Mouse (Mus musculus): ENCODE results near the gene Zfp52. TPM values are rescaled to one million over a fixed set of nuclear protein-coding genes. Genes with fewer than 3 reads are reported as not detected.

Zfp52 gene
- polyA plus RNA-seq, 1 experiment = 3.3 TPM

GRCm38 (mm10) chr17:21515403-21516105, 19.8 kb upstream of the Zfp52 start:
- Histone ChIP-seq H3K27ac (ENCODE audit: control insufficient read depth, insufficient read depth, low read depth, low read length, poor library complexity) (no peak overlapping the region), H3K4me1 (ENCODE audit: control insufficient read depth, insufficient read depth, low read length) (no peaks in the 10 kb centered on the region), H3K4me3 (replicated peaks; ENCODE audit: control insufficient read depth, low read depth, low read length) (no peak overlapping the region)
- no peak for TF ChIP-seq POLR2A (IDR thresholded peaks at IDR 0.05; ENCODE audit: borderline replicate concordance, control insufficient read depth, low read depth, low read length)
- TF ChIP-seq CTCF (IDR thresholded peaks at IDR 0.05; ENCODE audit: control insufficient read depth, insufficient read depth, low read length) = no peak
- WGBS = under 1% methylated on average over 8 of the region's 8 CpGs

- peak; percentile 54; the same call in 1 of the 2 replicates for TF ChIP-seq POLR2A (IDR thresholded peaks at IDR 0.05; ENCODE audit: borderline replicate concordance, control insufficient read depth, low read depth, low read length)
- no peak for TF ChIP-seq CTCF (IDR thresholded peaks at IDR 0.05; ENCODE audit: control insufficient read depth, insufficient read depth, low read length)
- Histone ChIP-seq H3K27ac (ENCODE audit: control insufficient read depth, insufficient read depth, low read depth, low read length, poor library complexity) (peak overlapping the region; percentile 64), H3K4me3 (replicated peaks; ENCODE audit: control insufficient read depth, low read depth, low read length) (peak overlapping the region; percentile 86), H3K4me1 (ENCODE audit: control insufficient read depth, insufficient read depth, low read length) (no peaks in the 10 kb centered on the region)
- under 1% methylated on average over 37 of the region's 37 CpGs for WGBS
Observed at GRCm38 (mm10) chr17:21516201-21517129, 18.9 kb upstream of the Zfp52 start.

- no peak overlapping the region for H3K27ac ChIP-seq (ENCODE audit: control insufficient read depth, insufficient read depth, low read depth, low read length, poor library complexity)
- no peak overlapping the region for H3K4me3 ChIP-seq (replicated peaks; ENCODE audit: control insufficient read depth, low read depth, low read length)
- no peak for TF ChIP-seq POLR2A (IDR thresholded peaks at IDR 0.05; ENCODE audit: borderline replicate concordance, control insufficient read depth, low read depth, low read length)
- TF ChIP-seq CTCF (IDR thresholded peaks at IDR 0.05; ENCODE audit: control insufficient read depth, insufficient read depth, low read length) = no peak
- H3K4me1 ChIP-seq (ENCODE audit: control insufficient read depth, insufficient read depth, low read length) = no peaks in the 10 kb centered on the region
- 17% methylated on average over 4 of the region's 4 CpGs for WGBS
Observed at GRCm38 (mm10) chr17:21517130-21517671, 18.1 kb upstream of the Zfp52 start.

- no peak overlapping the region for H3K27ac ChIP-seq (ENCODE audit: control insufficient read depth, insufficient read depth, low read depth, low read length, poor library complexity)
- TF ChIP-seq CTCF (IDR thresholded peaks at IDR 0.05; ENCODE audit: control insufficient read depth, insufficient read depth, low read length) = no peak
- TF ChIP-seq POLR2A (IDR thresholded peaks at IDR 0.05; ENCODE audit: borderline replicate concordance, control insufficient read depth, low read depth, low read length) = no peak
- no peak overlapping the region for H3K4me3 ChIP-seq (replicated peaks; ENCODE audit: control insufficient read depth, low read depth, low read length)
- no peaks in the 10 kb centered on the region for H3K4me1 ChIP-seq (ENCODE audit: control insufficient read depth, insufficient read depth, low read length)
Observed at GRCm38 (mm10) chr17:21526270-21526669, 9.1 kb upstream of the Zfp52 start.

DNA sequence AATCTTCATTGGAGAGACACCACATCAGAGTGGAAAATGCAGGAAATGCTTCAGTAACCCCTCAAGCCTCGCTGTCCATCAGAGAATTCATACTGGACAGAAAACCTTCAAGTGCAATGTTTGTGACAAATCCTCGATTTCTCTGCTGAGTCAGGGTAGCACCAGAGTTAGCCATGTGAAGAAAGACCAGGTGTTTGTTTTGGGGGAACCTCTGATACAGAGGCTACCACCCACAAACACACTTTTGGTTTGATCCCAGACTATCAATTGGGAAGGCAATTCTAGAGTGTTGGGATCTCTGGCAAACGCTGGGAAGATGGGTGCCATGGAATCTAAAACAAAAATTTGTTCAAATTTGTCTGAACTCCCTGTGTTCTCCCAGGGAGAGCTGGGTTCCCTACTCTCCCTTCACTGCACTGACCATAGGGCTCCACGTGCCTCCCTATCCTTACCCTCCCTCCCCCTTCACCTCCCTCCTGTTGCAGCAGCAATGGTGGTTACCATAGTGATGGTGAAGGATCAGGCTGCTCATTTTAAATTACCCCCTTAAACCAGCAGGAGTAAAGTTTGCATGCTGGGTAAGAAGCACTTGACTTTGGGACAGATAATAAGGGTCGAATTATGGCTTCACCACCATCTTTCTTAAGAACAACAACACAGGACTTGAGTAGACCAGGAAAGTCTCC, 4.6 kb upstream of the Zfp52 start:
- 69% methylated on average over 5 of the region's 5 CpGs for WGBS
- H3K4me1 ChIP-seq (ENCODE audit: control insufficient read depth, insufficient read depth, low read length) = no peaks in the 10 kb centered on the region; the same call in 1 of the 2 replicates
- no peak overlapping the region for H3K27ac ChIP-seq (ENCODE audit: control insufficient read depth, insufficient read depth, low read depth, low read length, poor library complexity)
- TF ChIP-seq POLR2A (IDR thresholded peaks at IDR 0.05; ENCODE audit: borderline replicate concordance, control insufficient read depth, low read depth, low read length) (no peak), CTCF (IDR thresholded peaks at IDR 0.05; ENCODE audit: control insufficient read depth, insufficient read depth, low read length) (no peak)
- H3K4me3 ChIP-seq (replicated peaks; ENCODE audit: control insufficient read depth, low read depth, low read length) = no peak overlapping the region

DNA sequence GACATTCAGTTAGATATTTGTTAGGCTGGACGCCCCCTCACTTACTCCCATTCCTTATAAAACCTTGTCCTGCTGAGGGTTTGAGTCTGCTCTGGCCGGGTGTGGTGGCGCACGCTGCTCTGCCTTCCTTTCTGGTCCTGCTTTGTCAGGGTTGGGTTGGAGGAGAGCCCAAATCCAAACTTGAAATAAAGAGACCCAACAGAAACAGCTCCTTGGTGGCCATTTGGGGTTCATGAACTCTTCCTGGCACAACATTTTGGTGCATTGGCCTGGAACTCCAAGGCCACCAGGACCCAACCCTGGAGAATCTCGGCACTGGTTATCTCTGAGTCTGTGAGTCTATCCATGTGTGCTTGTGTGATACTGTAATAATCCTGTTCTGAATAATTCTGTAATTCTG, 3.7 kb upstream of the Zfp52 start:
- Histone ChIP-seq H3K4me3 (replicated peaks; ENCODE audit: control insufficient read depth, low read depth, low read length) (no peak overlapping the region), H3K4me1 (ENCODE audit: control insufficient read depth, insufficient read depth, low read length) (no peaks in the 10 kb centered on the region; the same call in 1 of the 2 replicates), H3K27ac (ENCODE audit: control insufficient read depth, insufficient read depth, low read depth, low read length, poor library complexity) (no peak overlapping the region; the same call in 1 of the 2 replicates)
- TF ChIP-seq CTCF (IDR thresholded peaks at IDR 0.05; ENCODE audit: control insufficient read depth, insufficient read depth, low read length) (no peak), POLR2A (IDR thresholded peaks at IDR 0.05; ENCODE audit: borderline replicate concordance, control insufficient read depth, low read depth, low read length) (no peak)
- 53% methylated on average over 5 of the region's 5 CpGs for WGBS

GRCm38 (mm10) chr17:21532101-21532951, 3.0 kb upstream of the Zfp52 start:
- WGBS = under 1% methylated on average over 54 of the region's 54 CpGs
- peak overlapping the region; percentile 59 for H3K4me3 ChIP-seq (replicated peaks; ENCODE audit: control insufficient read depth, low read depth, low read length)
- peak; percentile 22; the same call in 1 of the 2 replicates for TF ChIP-seq POLR2A (IDR thresholded peaks at IDR 0.05; ENCODE audit: borderline replicate concordance, control insufficient read depth, low read depth, low read length)
- TF ChIP-seq CTCF (IDR thresholded peaks at IDR 0.05; ENCODE audit: control insufficient read depth, insufficient read depth, low read length) = peak; percentile 13; the same call in 1 of the 2 replicates
- H3K4me1 ChIP-seq (ENCODE audit: control insufficient read depth, insufficient read depth, low read length) = no peaks in the 10 kb centered on the region; the same call in 1 of the 2 replicates
- H3K27ac ChIP-seq (ENCODE audit: control insufficient read depth, insufficient read depth, low read depth, low read length, poor library complexity) = peak overlapping the region; percentile 60

All from bone marrow, adult 2 months (tissue).